Mouse (Mus musculus): ENCODE data around the gene Gm5796.
"Not testable (repeated sequence)": the region's sequence is repeated elsewhere in the genome, so short reads cannot be mapped to it uniquely, and the experiment has no call there.

DNA sequence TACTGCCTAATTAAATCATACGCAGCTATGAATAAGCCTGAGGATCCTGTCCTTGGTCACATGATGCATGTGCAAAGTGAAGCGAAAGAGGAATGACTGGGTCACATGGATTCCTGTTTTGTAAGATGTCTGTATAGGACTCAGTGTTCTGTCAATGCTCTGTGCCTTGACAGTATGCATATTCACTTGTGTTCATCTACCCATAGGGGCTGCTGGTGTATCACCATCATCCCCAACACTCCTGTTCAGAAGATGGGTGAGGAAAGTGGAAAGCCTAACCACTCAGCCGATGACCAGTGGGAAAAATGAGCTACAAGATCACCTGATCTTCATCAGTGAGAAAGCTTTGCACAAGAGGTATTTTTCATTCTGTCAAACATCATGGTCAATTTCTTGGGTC, at the start of gene Gm5796:
- TF ChIP-seq CTCF (IDR thresholded peaks at IDR 0.05; ENCODE audit: borderline replicate concordance, insufficient read depth, low read depth, low read length); POLR2A (IDR thresholded peaks at IDR 0.05; ENCODE audit: borderline replicate concordance, insufficient read depth, low read length): not testable (repeated sequence)
